Mouse (Mus musculus) thymus, postnatal 0 days (tissue): ENCODE data around the gene Atrnl1. TPM values are rescaled to one million over a fixed set of nuclear protein-coding genes. Genes with fewer than 3 reads are reported as not detected.
A peak's percentile ranks its signal among the peaks of the same experiment; 100 is the strongest.
"Not testable (repeated sequence)": the region's sequence is repeated elsewhere in the genome, so short reads cannot be mapped to it uniquely, and the experiment has no call there.

Experiments
- DNase-seq: peaks from one replicate; pipeline ENCODE4 v3.0.0-alpha.2; 2015; ENCODE audit warnings: low spot score
- polyA plus RNA-seq: library from polyadenylated mRNA; unstranded; fragments of >200 nt; fragmentation: Nextera tagmentation; extraction: Ambion mirVana; gene quantifications from 2 replicates; pipeline ENCODE4 v1.2.1, GENCODE M21; 2015

The Atrnl1 gene
- polyA plus RNA-seq, 1 experiment from 2014 or later, result 3.0 TPM

DNA sequence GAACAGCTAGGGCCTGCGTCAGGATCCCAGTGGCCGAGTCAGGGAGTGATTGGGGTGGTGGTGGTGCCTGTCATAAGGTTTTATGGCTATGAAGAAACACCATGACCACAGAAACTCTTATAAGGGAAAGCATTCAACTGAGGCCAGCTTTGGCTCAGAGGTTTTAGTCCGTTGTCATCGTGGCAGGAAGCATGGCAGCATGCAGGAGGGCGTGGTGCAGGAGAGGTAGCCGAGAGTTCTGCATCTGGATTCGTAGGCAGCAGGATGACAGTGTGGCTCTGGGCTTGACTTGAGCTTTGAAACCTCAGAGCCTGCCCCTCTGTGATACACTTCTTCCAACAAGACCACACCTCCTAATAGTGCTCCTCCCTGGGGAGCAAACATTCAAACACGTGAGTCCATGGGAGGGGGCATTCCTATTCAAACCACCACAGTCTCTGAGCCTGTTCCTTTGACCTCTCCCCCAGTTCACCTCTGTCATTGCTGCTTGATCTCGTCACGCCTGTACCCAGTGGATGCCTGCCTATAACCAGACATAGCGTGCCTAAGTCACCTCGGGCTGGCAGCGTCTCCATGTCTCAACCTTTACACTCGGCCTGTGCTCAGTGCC, 412.5 kb downstream of the Atrnl1 start:
- DNase-seq, result no peak

DNA sequence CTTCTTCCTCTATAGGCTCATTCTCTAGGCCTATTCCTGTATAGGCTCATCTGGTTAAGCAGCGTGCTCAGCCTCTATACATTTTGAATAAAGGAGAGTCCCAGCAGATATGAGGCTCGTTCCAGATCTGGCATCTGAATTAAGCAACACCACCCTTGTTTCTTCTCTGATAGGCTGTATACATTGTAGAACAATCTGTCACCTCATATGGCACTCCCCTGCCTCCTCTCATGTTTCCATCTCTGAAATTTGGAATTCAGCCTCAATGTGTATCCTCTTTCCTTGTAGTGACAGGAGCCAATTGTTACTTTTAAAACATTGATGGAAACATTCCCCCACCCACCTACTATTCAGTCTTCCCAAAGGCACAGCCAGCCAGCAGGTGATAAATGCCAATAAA, 414.2 kb downstream of the Atrnl1 start:
- no peak for DNase-seq

GRCm38 (mm10) chr19:58029661-58030060, 418.8 kb downstream of the Atrnl1 start:
- DNase-seq, result no peak

DNA sequence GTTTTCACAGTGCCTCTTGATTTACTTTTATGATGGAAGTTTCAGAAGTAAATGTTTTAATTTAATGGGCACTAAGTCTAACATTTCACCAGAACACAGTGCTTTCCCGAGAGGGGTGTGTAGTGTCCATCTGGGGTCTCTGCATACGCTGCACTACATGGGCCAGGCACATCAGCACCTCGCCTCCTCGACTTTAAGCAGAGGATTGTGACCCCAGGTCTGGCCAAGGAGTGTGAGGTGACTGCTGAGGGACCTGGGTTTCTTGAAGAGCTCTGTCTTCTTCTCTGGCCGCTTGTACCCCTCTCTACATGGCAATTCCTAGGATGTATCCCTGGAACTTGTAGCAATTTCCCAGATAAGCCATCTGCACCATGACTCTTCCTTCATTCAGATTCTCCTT, 422.4 kb downstream of the Atrnl1 start:
- DNase-seq, result no peak

DNA sequence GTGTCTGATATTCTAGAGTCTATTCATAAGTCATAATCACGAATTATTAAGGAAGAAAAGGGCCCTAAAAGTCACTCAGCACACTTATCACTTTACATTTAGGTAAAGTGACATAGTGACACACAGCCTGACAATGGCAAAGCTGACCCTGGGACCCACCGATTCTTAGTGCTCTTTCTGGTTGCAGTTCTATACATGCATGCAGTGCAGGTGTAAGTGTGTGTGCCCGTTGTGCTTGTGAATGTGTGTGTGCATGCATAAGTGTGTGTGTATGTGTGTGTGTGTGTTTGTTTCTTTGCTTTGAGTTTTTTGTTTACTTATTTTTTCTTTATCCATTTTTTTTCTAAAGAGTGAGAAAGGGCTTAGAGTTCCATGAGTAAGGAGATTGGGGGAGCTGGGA, 425.3 kb downstream of the Atrnl1 start:
- DNase-seq, result no peak

DNA sequence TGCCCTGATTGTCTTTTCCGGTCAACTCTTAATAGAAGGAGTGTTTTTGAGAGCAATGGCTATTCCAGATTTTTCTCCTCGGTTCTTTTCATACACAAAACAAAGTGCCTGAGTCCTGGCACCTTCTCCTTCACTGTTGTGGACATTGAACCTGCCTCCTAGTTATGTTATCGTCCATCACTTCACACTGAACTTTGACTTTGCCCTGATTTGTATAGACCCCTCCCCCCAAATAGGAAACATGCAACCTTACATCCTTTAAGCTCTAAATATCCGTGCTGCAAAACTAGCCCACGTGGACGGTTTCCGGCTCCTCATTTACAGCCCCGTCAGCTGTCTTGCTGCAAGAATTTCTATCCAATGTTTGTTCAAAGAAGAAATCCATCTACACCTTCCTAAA, 432.3 kb downstream of the Atrnl1 start:
- no peak for DNase-seq

GRCm38 (mm10) chr19:58043550-58043949, 432.7 kb downstream of the Atrnl1 start:
- no peak for DNase-seq

GRCm38 (mm10) chr19:58044816-58045215, 434.0 kb downstream of the Atrnl1 start:
- no peak for DNase-seq

DNA sequence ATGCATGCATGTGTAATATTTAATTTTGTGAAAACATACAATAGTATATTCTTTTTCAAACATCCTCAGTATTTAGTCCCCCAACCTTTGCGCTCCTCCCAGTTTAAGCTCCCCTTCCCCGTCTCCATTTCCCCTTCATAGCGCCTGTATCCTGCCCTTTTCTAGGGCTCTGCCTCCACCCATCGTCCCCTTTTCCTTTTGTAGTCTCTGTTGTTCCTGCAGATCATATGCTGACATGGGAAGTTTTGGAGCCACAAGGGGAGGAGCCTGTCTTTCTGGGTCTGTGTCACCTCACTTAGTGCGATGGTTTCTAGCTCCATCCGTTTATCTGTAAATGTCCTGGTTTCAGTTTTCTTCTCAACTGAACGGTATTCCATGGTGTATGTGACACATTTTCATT, 435.8 kb downstream of the Atrnl1 start:
- no peak for DNase-seq

DNA sequence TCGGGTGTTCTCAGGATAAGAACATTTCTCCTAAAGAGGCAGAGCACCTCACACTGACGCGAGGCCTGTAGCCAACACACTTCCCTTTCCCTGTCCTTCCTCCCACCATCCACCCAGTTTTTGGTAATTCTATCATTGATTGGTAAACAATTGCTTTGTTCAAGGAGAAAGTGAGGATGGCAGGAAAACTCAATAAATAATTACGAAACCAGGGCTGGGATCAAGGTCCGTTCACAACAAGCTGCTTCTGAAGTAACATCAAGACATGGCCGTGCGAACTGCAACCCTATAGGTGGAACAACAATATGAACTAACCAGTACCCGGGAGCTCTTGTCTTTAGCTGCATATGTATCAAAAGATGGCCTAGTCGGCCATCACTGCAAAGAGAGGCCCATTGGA, 439.6 kb downstream of the Atrnl1 start:
- DNase-seq, result not testable (repeated sequence)

GRCm38 (mm10) chr19:58050986-58051385, 440.2 kb downstream of the Atrnl1 start:
- peak; percentile 83 for DNase-seq

DNA sequence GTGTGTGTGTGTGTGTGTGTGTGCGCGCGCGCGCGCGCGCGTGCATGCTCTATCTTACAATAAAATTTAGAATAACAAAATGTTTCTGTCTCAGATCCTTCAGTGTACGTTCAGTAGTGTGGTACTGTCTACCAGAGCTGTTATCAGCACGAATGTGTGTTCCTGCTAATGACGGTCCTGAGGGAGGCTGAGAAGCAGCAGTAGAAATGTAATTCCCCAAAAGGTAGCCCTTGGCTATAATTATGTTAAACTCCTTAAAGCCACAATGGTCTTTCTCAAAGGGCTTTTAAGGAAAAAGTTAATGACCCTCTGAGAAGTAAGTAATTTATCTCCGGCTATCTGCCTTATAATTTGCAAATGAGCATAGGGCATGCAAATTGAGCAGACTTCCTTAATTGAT, 441.1 kb downstream of the Atrnl1 start:
- no peak for DNase-seq

DNA sequence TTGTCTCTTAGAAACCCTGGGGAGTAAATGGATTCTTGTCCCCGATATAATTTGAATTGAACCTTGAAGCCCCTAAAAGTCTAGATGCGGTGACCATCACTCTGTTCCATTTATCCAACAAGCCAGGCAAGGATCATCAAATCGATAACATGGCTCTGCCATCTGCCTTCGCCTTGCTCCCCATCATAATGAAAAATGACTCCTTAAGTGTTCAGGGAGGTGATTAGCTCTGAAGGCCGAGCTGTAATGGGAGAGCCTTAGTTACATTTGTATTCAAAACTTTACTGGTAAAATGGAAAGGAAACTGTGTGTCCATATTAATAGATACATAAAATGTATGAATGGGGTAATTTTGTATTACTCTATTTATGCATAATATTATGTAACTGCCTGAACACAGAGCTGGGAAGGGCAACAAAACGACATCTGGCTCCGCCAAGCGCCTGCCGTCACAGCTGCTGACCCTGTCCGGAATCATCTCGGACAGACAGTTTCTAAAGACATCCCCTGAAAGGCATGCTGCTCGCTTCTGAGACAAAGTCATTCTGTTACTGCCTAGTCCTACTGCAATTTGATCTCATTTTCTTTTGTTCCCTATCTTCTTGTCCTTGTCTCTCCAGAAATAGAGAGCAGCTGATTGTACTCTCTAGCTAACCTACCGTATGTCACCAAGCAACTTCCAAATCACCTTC, 441.8 kb downstream of the Atrnl1 start:
- no peak for DNase-seq

DNA sequence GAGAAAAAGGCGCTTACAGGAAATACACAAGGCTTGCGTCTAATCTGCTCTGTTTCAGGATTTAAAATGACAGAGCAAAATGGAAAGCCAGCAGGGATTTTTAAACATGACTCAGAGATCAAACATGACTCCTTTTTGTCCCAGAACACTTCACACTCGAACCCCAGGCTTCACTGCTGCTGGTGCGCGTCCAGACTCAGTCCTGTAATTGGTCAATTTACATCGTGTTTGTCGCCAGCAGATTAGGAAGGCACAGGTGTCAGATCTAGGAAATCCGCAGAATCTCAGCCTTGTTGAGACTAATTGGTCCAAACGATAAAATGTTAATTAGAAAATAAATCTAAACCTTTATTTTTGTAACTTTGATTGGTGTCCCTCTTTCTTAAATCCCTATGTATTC, 448.9 kb downstream of the Atrnl1 start:
- DNase-seq, result no peak

GRCm38 (mm10) chr19:58060199-58060853, 449.5 kb downstream of the Atrnl1 start:
- DNase-seq, result peak; percentile 43

GRCm38 (mm10) chr19:58060854-58061358, 450.1 kb downstream of the Atrnl1 start:
- DNase-seq, result peak; percentile 18

- DNase-seq, result no peak
Measured at GRCm38 (mm10) chr19:58061933-58062332, 451.1 kb downstream of the Atrnl1 start.

DNA sequence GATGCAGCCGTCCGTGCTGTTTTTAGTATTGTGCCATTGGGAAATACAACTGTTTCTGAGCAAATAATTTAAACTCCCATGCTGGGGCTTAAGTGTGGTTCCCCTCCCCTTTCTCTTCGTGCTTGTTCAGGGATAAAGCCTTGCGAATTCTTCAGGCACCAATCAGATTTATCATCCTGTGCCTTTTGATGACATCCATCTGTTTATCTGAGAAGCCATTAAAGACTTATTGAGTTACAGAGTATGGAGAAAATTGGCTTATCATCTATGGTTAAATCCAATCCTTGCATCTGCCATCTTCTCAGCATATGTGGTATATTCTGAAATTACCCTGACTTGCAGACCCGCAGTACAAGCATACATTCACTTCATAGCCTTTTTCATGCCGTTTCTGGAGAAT, 452.7 kb downstream of the Atrnl1 start:
- DNase-seq, result no peak

DNA sequence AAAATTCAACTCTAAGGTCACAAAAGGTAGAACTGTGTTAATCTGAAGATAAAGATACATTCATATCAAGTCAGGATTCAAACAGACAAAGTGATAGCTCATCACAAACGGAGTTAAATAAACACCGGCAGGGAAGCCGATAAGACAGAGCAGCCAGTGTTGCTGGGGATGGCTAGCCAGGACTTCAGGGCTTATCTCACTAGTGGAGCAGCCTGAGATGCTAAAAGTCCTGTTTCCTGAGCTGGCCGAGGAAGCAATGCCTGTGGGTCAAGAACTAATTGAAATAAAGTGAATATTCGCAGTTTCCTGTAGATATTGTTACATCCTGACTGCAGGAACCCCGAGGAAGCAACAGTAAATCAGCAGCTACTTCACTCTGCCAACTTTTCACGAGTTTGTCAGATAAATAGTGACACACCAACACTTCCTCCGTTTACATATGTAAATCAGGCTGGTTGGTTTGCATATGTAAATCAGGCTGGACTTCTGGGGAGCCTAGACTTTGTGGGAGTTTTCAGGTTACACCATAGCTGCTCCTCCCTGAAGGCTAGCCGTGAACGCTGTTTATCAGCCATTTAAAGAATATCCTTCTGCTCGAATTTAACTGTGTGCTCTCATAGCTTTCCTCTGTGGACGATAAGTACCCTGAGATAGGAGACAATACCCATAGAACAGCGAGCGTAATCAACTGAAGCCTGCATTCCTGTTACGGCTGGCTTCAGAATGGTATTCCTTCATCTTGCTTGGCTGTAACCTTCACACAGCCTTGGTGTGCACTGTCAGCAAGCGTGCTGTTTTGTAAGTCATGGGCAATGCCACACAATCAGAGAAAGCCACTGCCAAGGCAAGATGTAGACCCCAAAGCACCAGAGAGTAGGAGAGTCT, 453.5 kb downstream of the Atrnl1 start:
- no peak for DNase-seq

GRCm38 (mm10) chr19:58065001-58065314, 454.1 kb downstream of the Atrnl1 start:
- DNase-seq, result no peak

DNA sequence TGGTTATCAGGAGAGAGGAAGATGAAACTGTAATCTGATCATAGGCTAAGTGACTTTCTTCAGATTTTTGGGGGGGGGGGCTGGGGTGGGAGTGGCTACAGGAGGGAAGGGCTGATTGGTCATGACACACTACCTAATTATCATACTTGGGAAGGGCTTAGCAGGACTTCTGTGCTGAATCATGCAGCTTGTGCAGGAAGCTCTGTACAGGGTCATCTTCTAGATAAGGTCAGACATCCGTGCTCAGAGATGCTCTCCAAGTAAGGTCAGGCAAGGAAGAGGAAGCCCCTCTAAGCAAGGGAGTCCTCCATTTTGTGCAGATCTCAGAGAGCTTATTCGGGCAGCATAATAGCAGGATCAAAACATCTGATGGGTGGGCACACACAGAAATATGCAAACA, 454.7 kb downstream of the Atrnl1 start:
- DNase-seq, result no peak

GRCm38 (mm10) chr19:58068114-58068513, 457.3 kb downstream of the Atrnl1 start:
- DNase-seq, result no peak
